Mouse (Mus musculus) cerebellum, adult 8-10 months (tissue): ENCODE measurements around the gene BC025446.
"Not testable (repeated sequence)": the region's sequence is repeated elsewhere in the genome, so short reads cannot be mapped to it uniquely, and the experiment has no call there.

Source experiments
- DNase-seq: peaks from one replicate; pipeline ENCODE4 v3.0.0; 2022

The BC025446 gene

GRCm38 (mm10) chr15:75215778-75216691, at the start of gene BC025446:
Gene BC025446 (plus strand): TSS chr15:75216376.
- no peak for DNase-seq

- DNase-seq, result no peak
Measured at GRCm38 (mm10) chr15:75175506-75175905, 40.7 kb upstream of the BC025446 start.

- no peak for DNase-seq
Measured at GRCm38 (mm10) chr15:75186291-75186690, 29.9 kb upstream of the BC025446 start.

- DNase-seq, result no peak
Measured at GRCm38 (mm10) chr15:75189116-75189515, 27.1 kb upstream of the BC025446 start.

GRCm38 (mm10) chr15:75190560-75190959, 25.6 kb upstream of the BC025446 start:
- not testable (repeated sequence) for DNase-seq

- DNase-seq, result no peak
Measured at GRCm38 (mm10) chr15:75216831-75217230, 655 bp downstream of the BC025446 start.

GRCm38 (mm10) chr15:75221942-75222341, 5.8 kb downstream of the BC025446 start:
- no peak for DNase-seq

- no peak for DNase-seq
Measured at GRCm38 (mm10) chr15:75237736-75238288, 21.6 kb downstream of the BC025446 start.

GRCm38 (mm10) chr15:75240558-75240957, 24.4 kb downstream of the BC025446 start:
- DNase-seq, result no peak

- no peak for DNase-seq
Measured at GRCm38 (mm10) chr15:75242756-75243640, 26.8 kb downstream of the BC025446 start.

- no peak for DNase-seq
Measured at GRCm38 (mm10) chr15:75254671-75255070, 38.5 kb downstream of the BC025446 start.

GRCm38 (mm10) chr15:75265863-75266262, 49.7 kb downstream of the BC025446 start:
- DNase-seq, result no peak

- DNase-seq, result no peak
Measured at GRCm38 (mm10) chr15:75266626-75267025, 50.5 kb downstream of the BC025446 start.

GRCm38 (mm10) chr15:75268121-75268520, 51.9 kb downstream of the BC025446 start, which contains the start of gene Ly6f:
Gene Ly6f (plus strand): TSS chr15:75268421.
- no peak for DNase-seq

GRCm38 (mm10) chr15:75268916-75269829, 53.0 kb downstream of the BC025446 start:
- DNase-seq, result no peak

- DNase-seq, result no peak
Measured at GRCm38 (mm10) chr15:75270169-75270568, 54.0 kb downstream of the BC025446 start.

GRCm38 (mm10) chr15:75270691-75271362, 54.7 kb downstream of the BC025446 start:
- no peak for DNase-seq

- no peak for DNase-seq
Measured at GRCm38 (mm10) chr15:75271426-75271825, 55.2 kb downstream of the BC025446 start.

- no peak for DNase-seq
Measured at GRCm38 (mm10) chr15:75271891-75272290, 55.7 kb downstream of the BC025446 start.
